Mouse (Mus musculus): ENCODE measurements at regions not wholly inside any gene's neighbourhood (a gene's known extent, or its start where the extent isn't known, plus 50 kb on each side); places are given as distances from the start of the nearest gene placed in this dataset.

DNA sequence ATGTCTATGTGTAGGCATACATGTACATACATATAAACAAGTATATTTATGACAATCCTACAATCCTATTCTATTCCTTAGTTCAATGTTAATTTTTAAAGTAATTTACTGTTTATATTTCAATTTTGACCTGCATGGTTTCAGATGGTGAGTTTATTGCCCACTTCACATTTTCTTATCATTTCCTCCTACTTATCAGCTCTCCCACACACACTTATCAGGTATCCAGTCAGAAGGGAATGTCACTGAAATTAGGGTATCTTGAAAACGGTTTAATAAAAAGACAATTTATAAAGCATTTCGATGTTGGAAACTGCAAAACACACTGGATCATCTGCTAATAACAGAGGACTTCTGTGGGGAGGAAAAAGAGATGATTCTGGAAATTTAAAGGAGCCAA is 233.8 kb downstream of the Gm21750 start:
- no peak for TF ChIP-seq CTCF (IDR thresholded peaks at IDR 0.05; ENCODE audit: control insufficient read depth, insufficient read depth, insufficient replicate concordance, low read depth, low read length)
- TF ChIP-seq POLR2A (IDR thresholded peaks at IDR 0.05; ENCODE audit: control insufficient read depth, low read depth, low read length), result no peak
